Mouse (Mus musculus): ENCODE measurements around the gene Arhgap9. TPM values are rescaled to one million over a fixed set of nuclear protein-coding genes. Genes with fewer than 3 reads are reported as not detected.

The Arhgap9 gene
- total and polyA plus RNA-seq, 3 experiments = 32.4 to 44.7 (median 33.7) TPM

DNA sequence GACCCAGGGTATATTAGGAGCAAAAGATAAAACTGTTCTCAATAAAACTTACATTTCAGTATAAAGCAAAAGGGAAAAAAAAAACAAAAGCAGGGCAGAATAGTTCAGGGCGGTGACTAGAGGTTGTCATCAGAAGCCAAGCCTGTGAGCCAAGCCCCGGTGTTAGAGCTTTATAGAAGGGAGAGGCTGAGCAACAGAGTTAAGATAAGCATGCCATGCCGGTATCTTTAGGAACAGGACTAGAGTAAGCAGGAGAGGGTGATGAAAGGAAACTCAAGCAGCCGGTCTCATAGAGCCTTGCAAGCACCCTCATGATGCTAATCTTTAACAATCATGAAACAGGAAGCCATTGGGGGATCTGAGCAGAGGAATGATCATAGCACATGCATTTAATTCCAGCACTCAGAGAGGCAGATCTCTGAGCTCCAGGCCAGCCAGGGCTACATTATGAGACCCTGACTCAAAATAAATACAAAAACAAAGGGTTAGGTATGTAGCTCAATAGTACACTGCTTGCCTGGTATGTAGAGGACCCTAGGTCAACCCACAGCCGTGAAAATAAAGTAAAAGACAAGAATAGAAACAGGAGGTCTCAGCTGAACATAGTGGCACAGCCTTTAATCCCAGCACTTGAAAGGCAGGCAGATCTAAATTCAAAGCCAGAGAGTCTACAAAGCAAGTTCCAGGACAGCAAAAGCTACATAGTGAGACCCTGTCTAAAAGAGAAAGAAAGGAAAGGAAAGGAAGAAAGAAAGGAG lies 29.7 kb upstream of the Arhgap9 start:
- Histone ChIP-seq H3K4me3 (replicated peaks in 1 of 3; ENCODE audit: low read depth in 2 of 3, low read length in 2 of 3, poor library complexity in 1 of 3) (peak overlapping the region; percentile 72 to 98 (median 79)), H3K27me3 (replicated peaks) (no peaks in the 10 kb centered on the region), H3K4me2 (ENCODE audit: insufficient read depth, low read depth, poor library complexity, severe bottlenecking) (peak overlapping the region; percentile 90), H3K4me1 (ENCODE audit: control insufficient read depth in 1 of 2, insufficient read depth in 2 of 2) (peaks cover 13 to 49% of the 10 kb centered on the region in 2 experiments), H3K27ac (ENCODE audit: insufficient read depth, low read depth) (peak overlapping the region; percentile 96; the same call in 1 of the 2 replicates), H3K9ac (ENCODE audit: insufficient read depth, low read depth) (peak overlapping the region; percentile 97), H3K9me3 (replicated peaks; ENCODE audit: low read length) (no peaks in the 10 kb centered on the region), H3K79me2 (replicated peaks; ENCODE audit: control insufficient read depth, extremely low read depth, insufficient read depth, poor library complexity, severe bottlenecking) (peaks cover 47% of the 10 kb centered on the region), H3K36me3 (replicated peaks in 1 of 2; ENCODE audit: control insufficient read depth in 1 of 2, insufficient read depth in 1 of 2, low read length in 1 of 2) (peaks cover 49 to 59% of the 10 kb centered on the region in 2 experiments)
- TF ChIP-seq CTCF (conservative IDR thresholded peaks at IDR 0.05 in 1 of 2, IDR thresholded peaks at IDR 0.05 in 1 of 2; ENCODE audit: low read depth in 2 of 2, low read length in 2 of 2) (no peak), SMC3 (IDR thresholded peaks at IDR 0.05; ENCODE audit: low read depth, low read length) (no peak)
- DNase-seq (ENCODE audit: extremely low read depth) = no peak
- in situ Hi-C loops (cut with MboI; ENCODE audit: low pct_ligation_motif_present, low pct_unique_long_range_greater_than_20kb, low sequenced_read_pairs) = no loop called here
- dilution Hi-C loops (cut with MboI; ENCODE audit: extremely low pct_ligation_motif_present, extremely low pct_unique_long_range_greater_than_20kb, low sequenced_read_pairs) = no loop called here

DNA sequence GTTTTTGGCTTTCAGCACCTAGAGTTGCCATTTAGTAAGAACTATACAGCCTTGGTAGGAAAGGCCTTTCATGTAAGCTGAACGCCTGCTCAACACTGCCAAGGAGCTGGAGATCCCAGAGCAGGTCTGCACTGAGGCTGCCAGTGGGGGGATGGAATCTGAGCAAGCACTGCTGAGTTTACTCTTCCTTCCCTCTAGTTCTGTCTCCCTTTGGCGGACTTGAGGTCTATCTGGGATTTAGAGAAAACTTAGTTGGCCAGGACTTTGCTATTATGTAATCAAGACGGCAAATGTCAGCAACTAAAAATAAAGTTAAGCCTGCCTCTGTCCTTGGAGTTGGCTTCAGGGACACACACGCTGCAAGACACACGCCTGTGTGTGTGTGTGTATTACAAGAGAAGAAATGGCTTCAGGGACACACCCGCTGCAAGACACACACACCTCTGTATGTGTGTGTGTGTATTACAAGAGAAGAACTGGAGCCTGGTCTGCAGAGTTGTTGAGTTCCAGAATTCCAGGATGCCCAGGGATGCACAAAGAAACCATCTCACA lies 28.7 kb upstream of the Arhgap9 start:
- in situ Hi-C loops (cut with MboI; ENCODE audit: low pct_ligation_motif_present, low pct_unique_long_range_greater_than_20kb, low sequenced_read_pairs) = no loop called here
- Histone ChIP-seq H3K79me2 (replicated peaks; ENCODE audit: control insufficient read depth, extremely low read depth, insufficient read depth, poor library complexity, severe bottlenecking) (peaks cover 37% of the 10 kb centered on the region), H3K4me1 (ENCODE audit: control insufficient read depth in 1 of 2, insufficient read depth in 2 of 2) (peaks cover 7 to 39% of the 10 kb centered on the region in 2 experiments), H3K27me3 (replicated peaks) (no peaks in the 10 kb centered on the region), H3K4me3 (replicated peaks in 1 of 3; ENCODE audit: low read depth in 2 of 3, low read length in 2 of 3, poor library complexity in 1 of 3) (peak overlapping the region in 1 of 3 experiments; percentile 36), H3K9me3 (replicated peaks; ENCODE audit: low read length) (no peaks in the 10 kb centered on the region), H3K4me2 (ENCODE audit: insufficient read depth, low read depth, poor library complexity, severe bottlenecking) (peak overlapping the region; percentile 90), H3K27ac (ENCODE audit: insufficient read depth, low read depth) (no peak overlapping the region), H3K36me3 (replicated peaks in 1 of 2; ENCODE audit: control insufficient read depth in 1 of 2, insufficient read depth in 1 of 2, low read length in 1 of 2) (peaks cover 54 to 63% of the 10 kb centered on the region in 2 experiments), H3K9ac (ENCODE audit: insufficient read depth, low read depth) (peak overlapping the region; percentile 97)
- dilution Hi-C loops (cut with MboI; ENCODE audit: extremely low pct_ligation_motif_present, extremely low pct_unique_long_range_greater_than_20kb, low sequenced_read_pairs) = no loop called here
- DNase-seq (ENCODE audit: extremely low read depth) = no peak
- no peak for TF ChIP-seq RAD21 (IDR thresholded peaks at IDR 0.05; ENCODE audit: low read depth, low read length)
- TF ChIP-seq ZKSCAN1 (IDR thresholded peaks at IDR 0.05; ENCODE audit: borderline replicate concordance, low read depth, low read length) = no peak
- no peak for TF ChIP-seq MAZ (IDR thresholded peaks at IDR 0.05; ENCODE audit: low read depth, low read length)
- no peak for TF ChIP-seq CHD1 (IDR thresholded peaks at IDR 0.05; ENCODE audit: low read depth, low read length)
- TF ChIP-seq NELFE (IDR thresholded peaks at IDR 0.05; ENCODE audit: low read depth, low read length) = no peak

- H3K4me2 ChIP-seq (ENCODE audit: insufficient read depth, low read depth, poor library complexity, severe bottlenecking) = peak overlapping the region; percentile 90
- no peaks in the 10 kb centered on the region for H3K27me3 ChIP-seq (replicated peaks)
- no peak for DNase-seq (ENCODE audit: extremely low read depth)
- H3K9ac ChIP-seq (ENCODE audit: insufficient read depth, low read depth) = no peak overlapping the region; the same call in 1 of the 2 replicates
- H3K27ac ChIP-seq (ENCODE audit: insufficient read depth, low read depth) = peak overlapping the region; percentile 39; the same call in 1 of the 2 replicates
- no peaks in the 10 kb centered on the region for H3K9me3 ChIP-seq (replicated peaks; ENCODE audit: low read length)
- no peak overlapping the region for H3K4me3 ChIP-seq (replicated peaks in 1 of 3; ENCODE audit: low read depth in 2 of 3, low read length in 2 of 3, poor library complexity in 1 of 3)
- H3K36me3 ChIP-seq (replicated peaks in 1 of 2; ENCODE audit: control insufficient read depth in 1 of 2, insufficient read depth in 1 of 2, low read length in 1 of 2) = peaks cover 59 to 68% of the 10 kb centered on the region in 2 experiments
- peaks cover 37% of the 10 kb centered on the region for H3K79me2 ChIP-seq (replicated peaks; ENCODE audit: control insufficient read depth, extremely low read depth, insufficient read depth, poor library complexity, severe bottlenecking)
- H3K4me1 ChIP-seq (ENCODE audit: control insufficient read depth in 1 of 2, insufficient read depth in 2 of 2) = peaks cover 7 to 39% of the 10 kb centered on the region in 2 experiments
- dilution Hi-C loops (cut with MboI; ENCODE audit: extremely low pct_ligation_motif_present, extremely low pct_unique_long_range_greater_than_20kb, low sequenced_read_pairs) (no loop called here), in situ Hi-C loops (cut with MboI; ENCODE audit: low pct_ligation_motif_present, low pct_unique_long_range_greater_than_20kb, low sequenced_read_pairs) (no loop called here)
- TF ChIP-seq CHD1 (IDR thresholded peaks at IDR 0.05; ENCODE audit: low read depth, low read length) (no peak), JUN (IDR thresholded peaks at IDR 0.05; ENCODE audit: insufficient read depth, low read depth, low read length) (no peak), GABPA (IDR thresholded peaks at IDR 0.05; ENCODE audit: insufficient replicate concordance, low read depth, low read length) (no peak), MAX (IDR thresholded peaks at IDR 0.05; ENCODE audit: low read length) (no peak), USF2 (conservative IDR thresholded peaks at IDR 0.05; ENCODE audit: low read depth, low read length) (no peak), MAFK (IDR thresholded peaks at IDR 0.05; ENCODE audit: insufficient replicate concordance, low read length) (no peak), CHD2 (IDR thresholded peaks at IDR 0.05; ENCODE audit: low read length) (no peak), MAZ (IDR thresholded peaks at IDR 0.05; ENCODE audit: low read depth, low read length) (no peak), JUND (conservative IDR thresholded peaks at IDR 0.05; ENCODE audit: low read depth, low read length) (no peak), USF1 (IDR thresholded peaks at IDR 0.05; ENCODE audit: low read depth, low read length) (no peak), NELFE (IDR thresholded peaks at IDR 0.05; ENCODE audit: low read depth, low read length) (no peak), KAT2A (IDR thresholded peaks at IDR 0.05; ENCODE audit: insufficient replicate concordance, low read length) (no peak), MYC (IDR thresholded peaks at IDR 0.05; ENCODE audit: low read depth, low read length) (no peak), ELF1 (IDR thresholded peaks at IDR 0.05; ENCODE audit: low read depth, low read length) (no peak)
Observed at GRCm38 (mm10) chr10:127293590-127294113, 28.1 kb upstream of the Arhgap9 start.

Measured in CH12.LX (cell line).